Mouse (Mus musculus): ENCODE results near the gene Gar1. TPM values are rescaled to one million over a fixed set of nuclear protein-coding genes. Genes with fewer than 3 reads are reported as not detected.

The Gar1 gene
- polyA plus RNA-seq (2016; fragmentation: Nextera tagmentation; extraction: Ambion mirVana) = 107 and 111 TPM in 2 replicates

DNA sequence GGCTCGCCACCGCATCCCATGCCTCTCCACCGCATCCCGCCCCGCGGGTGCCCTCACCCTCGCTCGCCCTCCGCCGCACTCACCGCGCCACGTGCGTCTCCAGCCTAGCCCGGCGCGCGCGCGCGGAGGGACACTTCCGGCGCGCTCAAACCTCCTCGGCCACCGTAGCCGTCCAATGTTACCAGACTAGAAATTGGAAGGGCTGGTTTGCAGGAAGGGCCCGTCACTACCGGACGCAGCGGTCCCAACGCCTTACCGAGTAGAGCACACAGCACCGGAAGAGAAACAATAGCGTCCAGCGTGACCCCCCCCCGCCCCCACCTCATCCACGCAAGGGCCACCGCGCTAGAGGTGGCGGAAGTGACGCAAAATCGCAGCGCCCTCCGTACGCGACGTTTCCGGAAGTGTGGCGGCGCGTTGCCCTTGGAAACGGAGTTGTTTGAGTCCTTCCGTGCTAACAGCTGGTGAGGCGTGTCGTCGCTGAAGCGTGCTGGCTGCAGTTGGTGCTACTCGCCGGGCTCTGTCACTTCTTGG, at the start of gene Gar1:
TSS of gene Gar1 (minus strand) at position 362 of the 534 bp plus-strand sequence.
- Histone ChIP-seq H3K4me3 (peak within 1 kb of the TSS; percentile 96), H3K4me2 (replicated peaks) (peak within 1 kb of the TSS; percentile 74), H3K36me3 (peaks cover 11% of the 10 kb centered on the region), H3K9me3 (no peaks in the 10 kb centered on the region), H3K27ac (peak within 1 kb of the TSS; percentile 86), H3K27me3 (no peaks in the 10 kb centered on the region), H3K9ac (peak within 1 kb of the TSS; percentile 80), H3K4me1 (peaks cover 8% of the 10 kb centered on the region)
- ATAC-seq (ENCODE audit: insufficient number of reproducible peaks, insufficient read depth, low FRiP score, low TSS enrichment) = peak; percentile 90
- WGBS = under 1% methylated on average over 60 of the region's 60 CpGs

DNA sequence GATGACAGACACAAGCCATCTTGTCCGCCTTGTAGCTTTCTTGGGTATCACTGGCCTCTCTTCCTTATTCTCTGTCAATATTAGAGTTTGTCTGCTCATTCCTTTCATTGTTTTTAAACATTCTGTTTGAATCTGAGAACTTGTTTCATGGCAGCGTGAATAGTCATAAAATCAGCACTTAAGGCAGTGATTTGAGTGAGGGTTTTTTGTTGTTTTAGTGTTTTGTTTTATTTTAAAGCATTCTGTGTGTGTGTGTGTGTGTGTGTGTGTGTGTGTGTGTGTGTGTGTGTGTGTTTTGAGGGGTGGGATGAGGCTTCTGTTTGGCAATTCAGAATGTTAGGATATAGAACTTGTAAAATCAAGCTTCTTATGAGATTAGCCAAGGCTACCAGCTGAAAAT, 48.7 kb upstream of the Gar1 start:
- Histone ChIP-seq H3K9me3 (no peaks in the 10 kb centered on the region), H3K4me1 (no peaks in the 10 kb centered on the region), H3K4me2 (replicated peaks) (peak overlapping the region; percentile 89; the same call in 1 of the 2 replicates), H3K27me3 (no peaks in the 10 kb centered on the region), H3K4me3 (peak overlapping the region; percentile 75; the same call in 1 of the 2 replicates), H3K36me3 (no peaks in the 10 kb centered on the region), H3K27ac (no peak overlapping the region), H3K9ac (no peak overlapping the region)
- no peak for ATAC-seq (ENCODE audit: insufficient number of reproducible peaks, insufficient read depth, low FRiP score, low TSS enrichment)
- WGBS = 84% methylated on average over 2 of the region's 2 CpGs

DNA sequence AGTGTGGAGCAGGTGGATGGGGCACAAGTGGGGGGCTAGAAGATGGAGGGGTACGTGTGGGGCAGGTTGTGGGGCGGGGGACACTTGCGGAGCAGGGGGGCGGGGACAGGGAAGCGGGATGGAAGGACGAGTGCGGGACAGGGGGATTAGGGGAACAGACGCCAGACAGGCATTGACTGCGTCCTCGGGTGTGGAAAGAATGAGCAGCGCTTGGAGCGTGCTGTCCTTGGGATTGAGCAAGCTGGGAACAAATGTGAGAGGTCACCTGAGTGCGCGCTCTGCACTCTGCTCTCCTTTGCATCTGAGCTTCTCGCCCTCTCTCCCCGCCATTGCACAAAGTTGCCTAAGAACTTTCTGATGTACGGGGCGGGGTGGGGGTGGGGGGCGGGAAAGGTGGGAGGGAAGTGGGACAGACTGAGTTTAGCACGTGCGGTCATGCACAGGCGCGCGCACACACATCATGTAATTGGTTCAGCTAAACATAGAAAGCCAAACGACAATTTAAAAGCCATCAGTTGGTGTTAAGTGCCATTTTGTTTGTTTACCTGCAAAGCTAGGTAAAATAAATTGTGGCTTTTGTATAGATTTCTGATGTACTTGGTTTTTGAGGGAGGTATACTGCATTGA, 48.0 kb upstream of the Gar1 start:
- no peaks in the 10 kb centered on the region for H3K27me3 ChIP-seq
- no peaks in the 10 kb centered on the region for H3K36me3 ChIP-seq
- H3K4me3 ChIP-seq = peak overlapping the region; percentile 75
- ATAC-seq (ENCODE audit: insufficient number of reproducible peaks, insufficient read depth, low FRiP score, low TSS enrichment) = peak; percentile 42
- H3K4me2 ChIP-seq (replicated peaks) = peak overlapping the region; percentile 89
- no peaks in the 10 kb centered on the region for H3K4me1 ChIP-seq
- peak overlapping the region; percentile 69 for H3K9ac ChIP-seq
- no peaks in the 10 kb centered on the region for H3K9me3 ChIP-seq
- WGBS = under 1% methylated on average over 22 of the region's 25 CpGs
- no peak overlapping the region for H3K27ac ChIP-seq

GRCm38 (mm10) chr3:129878405-129879021, 47.3 kb upstream of the Gar1 start, which contains the start of gene Pla2g12a:
Pla2g12a (plus strand) TSS chr3:129878606.
- peak within 1 kb of the TSS; percentile 74 for H3K27ac ChIP-seq
- no peaks in the 10 kb centered on the region for H3K4me1 ChIP-seq
- no peaks in the 10 kb centered on the region for H3K27me3 ChIP-seq
- no peaks in the 10 kb centered on the region for H3K9me3 ChIP-seq
- WGBS = under 1% methylated on average over 66 of the region's 66 CpGs
- peak within 1 kb of the TSS; percentile 89 for H3K4me2 ChIP-seq (replicated peaks)
- peak within 1 kb of the TSS; percentile 69 for H3K9ac ChIP-seq
- no peaks in the 10 kb centered on the region for H3K36me3 ChIP-seq
- peak; percentile 91 for ATAC-seq (ENCODE audit: insufficient number of reproducible peaks, insufficient read depth, low FRiP score, low TSS enrichment)
- peak within 1 kb of the TSS; percentile 75 for H3K4me3 ChIP-seq

GRCm38 (mm10) chr3:129877327-129877726, 46.1 kb upstream of the Gar1 start:
- H3K4me3 ChIP-seq = no peak overlapping the region
- H3K9ac ChIP-seq = no peak overlapping the region
- 86% methylated on average over 10 of the region's 10 CpGs for WGBS
- no peaks in the 10 kb centered on the region for H3K27me3 ChIP-seq
- ATAC-seq (ENCODE audit: insufficient number of reproducible peaks, insufficient read depth, low FRiP score, low TSS enrichment) = no peak
- H3K4me2 ChIP-seq (replicated peaks) = no peak overlapping the region
- H3K9me3 ChIP-seq = no peaks in the 10 kb centered on the region
- no peaks in the 10 kb centered on the region for H3K36me3 ChIP-seq
- H3K4me1 ChIP-seq = no peaks in the 10 kb centered on the region
- no peak overlapping the region for H3K27ac ChIP-seq

GRCm38 (mm10) chr3:129863698-129864097, 32.5 kb upstream of the Gar1 start:
- Histone ChIP-seq H3K9ac (no peak overlapping the region), H3K4me1 (no peaks in the 10 kb centered on the region), H3K9me3 (no peaks in the 10 kb centered on the region), H3K27me3 (no peaks in the 10 kb centered on the region), H3K27ac (no peak overlapping the region), H3K36me3 (no peaks in the 10 kb centered on the region), H3K4me2 (replicated peaks) (no peak overlapping the region), H3K4me3 (no peak overlapping the region)
- WGBS = 55% methylated on average over 14 of the region's 14 CpGs
- no peak for ATAC-seq (ENCODE audit: insufficient number of reproducible peaks, insufficient read depth, low FRiP score, low TSS enrichment)

- H3K4me2 ChIP-seq (replicated peaks) = no peak overlapping the region
- H3K27me3 ChIP-seq = no peaks in the 10 kb centered on the region
- no peak overlapping the region for H3K4me3 ChIP-seq
- WGBS = 74% methylated on average over 2 of the region's 2 CpGs
- no peaks in the 10 kb centered on the region for H3K4me1 ChIP-seq
- no peak for ATAC-seq (ENCODE audit: insufficient number of reproducible peaks, insufficient read depth, low FRiP score, low TSS enrichment)
- no peaks in the 10 kb centered on the region for H3K9me3 ChIP-seq
- no peaks in the 10 kb centered on the region for H3K36me3 ChIP-seq
- no peak overlapping the region for H3K9ac ChIP-seq
- H3K27ac ChIP-seq = no peak overlapping the region
Observed at GRCm38 (mm10) chr3:129862592-129862991, 31.4 kb upstream of the Gar1 start.

- Histone ChIP-seq H3K9ac (no peak overlapping the region), H3K9me3 (no peaks in the 10 kb centered on the region), H3K4me2 (replicated peaks) (no peak overlapping the region), H3K27ac (no peak overlapping the region), H3K4me3 (no peak overlapping the region), H3K27me3 (0 out of 2 replicates have a peak, but pooled peaks cover 6% of the 10 kb centered on the region), H3K4me1 (no peaks in the 10 kb centered on the region), H3K36me3 (no peaks in the 10 kb centered on the region)
- 86% methylated on average over 7 of the region's 7 CpGs for WGBS
- no peak for ATAC-seq (ENCODE audit: insufficient number of reproducible peaks, insufficient read depth, low FRiP score, low TSS enrichment)
Observed at GRCm38 (mm10) chr3:129846846-129847245, 15.7 kb upstream of the Gar1 start.

DNA sequence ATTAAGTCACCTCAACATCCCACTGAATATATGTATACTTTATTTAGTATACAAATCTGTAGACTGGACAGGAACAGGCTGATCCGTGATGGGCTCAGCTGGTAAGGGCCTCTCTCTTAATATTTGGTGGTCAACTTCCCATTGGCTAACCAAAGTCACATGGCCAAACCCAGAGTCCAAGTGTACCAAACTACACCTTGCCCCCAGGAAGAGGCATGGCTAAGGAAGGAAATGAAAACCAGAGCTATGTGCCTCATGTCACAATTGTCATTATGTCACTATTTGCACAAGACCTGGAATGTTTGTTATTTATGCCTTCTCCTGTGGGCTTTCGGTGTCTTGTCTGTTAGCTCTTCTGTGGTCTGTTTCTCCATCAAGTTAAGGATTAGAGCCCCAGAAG, 14.7 kb upstream of the Gar1 start:
- Histone ChIP-seq H3K4me2 (replicated peaks) (no peak overlapping the region), H3K36me3 (no peaks in the 10 kb centered on the region), H3K9me3 (no peaks in the 10 kb centered on the region), H3K27me3 (0 out of 2 replicates have a peak, but pooled peaks cover 2% of the 10 kb centered on the region), H3K4me1 (no peaks in the 10 kb centered on the region), H3K4me3 (no peak overlapping the region), H3K9ac (no peak overlapping the region), H3K27ac (no peak overlapping the region)
- WGBS = 74% methylated on average over 2 of the region's 2 CpGs
- ATAC-seq (ENCODE audit: insufficient number of reproducible peaks, insufficient read depth, low FRiP score, low TSS enrichment) = no peak

- 62% methylated on average over 7 of the region's 7 CpGs for WGBS
- Histone ChIP-seq H3K4me2 (replicated peaks) (no peak overlapping the region), H3K4me3 (no peak overlapping the region), H3K4me1 (no peaks in the 10 kb centered on the region), H3K27ac (no peak overlapping the region), H3K9ac (no peak overlapping the region), H3K9me3 (no peaks in the 10 kb centered on the region), H3K27me3 (no peaks in the 10 kb centered on the region), H3K36me3 (no peaks in the 10 kb centered on the region)
- no peak for ATAC-seq (ENCODE audit: insufficient number of reproducible peaks, insufficient read depth, low FRiP score, low TSS enrichment)
Observed at GRCm38 (mm10) chr3:129838017-129838416, 6.8 kb upstream of the Gar1 start.

DNA sequence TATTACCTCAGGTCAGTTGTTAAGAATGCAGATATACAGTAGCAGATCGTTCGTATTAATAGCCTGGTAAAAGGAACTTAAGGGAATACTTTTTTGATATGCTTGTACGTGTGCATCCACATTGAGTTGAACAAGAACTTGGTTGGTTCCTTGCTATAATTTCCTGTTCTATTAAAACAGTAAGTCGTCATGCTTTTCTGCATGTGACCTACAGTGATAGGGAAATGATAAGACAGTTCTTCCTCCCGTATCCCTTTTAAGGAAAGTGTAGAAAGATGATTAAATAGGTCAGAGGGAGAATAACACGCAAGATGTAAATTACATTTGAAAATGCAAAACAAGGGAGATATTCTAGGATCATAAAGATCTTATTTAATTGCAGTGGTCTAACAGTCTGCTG, 5.8 kb upstream of the Gar1 start:
- H3K4me1 ChIP-seq = no peaks in the 10 kb centered on the region
- 86% methylated on average over 6 of the region's 6 CpGs for WGBS

More for the DNA sequence above, 5.8 kb upstream of the Gar1 start:
- H3K36me3 ChIP-seq = no peaks in the 10 kb centered on the region
- H3K4me3 ChIP-seq = no peak overlapping the region
- H3K9me3 ChIP-seq = no peaks in the 10 kb centered on the region
- H3K9ac ChIP-seq = no peak overlapping the region
- H3K4me2 ChIP-seq (replicated peaks) = no peak overlapping the region
- no peaks in the 10 kb centered on the region for H3K27me3 ChIP-seq
- no peak for ATAC-seq (ENCODE audit: insufficient number of reproducible peaks, insufficient read depth, low FRiP score, low TSS enrichment)
- H3K27ac ChIP-seq = no peak overlapping the region
